Mouse (Mus musculus) megakaryocyte, embryonic 14.5 days (primary cell): ENCODE results near the gene Vsx1. TPM values are rescaled to one million over a fixed set of nuclear protein-coding genes. Genes with fewer than 3 reads are reported as not detected.

Experiments
- H3K27me3 ChIP-seq: replicated peaks from 2 replicates; pipeline ENCODE3; 2012; ENCODE audit warnings: inconsistent platforms
- H3K36me3 ChIP-seq: replicated peaks from 2 replicates; pipeline ENCODE3; 2012; ENCODE audit warnings: low read length, inconsistent platforms, mixed read lengths
- H3K4me1 ChIP-seq: 2 replicates; pipeline ENCODE4 v1.6.1; 2012; ENCODE audit warnings: inconsistent platforms
- H3K4me3 ChIP-seq: replicated peaks from 2 replicates; pipeline ENCODE3; 2012; ENCODE audit warnings: moderate library complexity, mild to moderate bottlenecking, inconsistent platforms
- H3K9me3 ChIP-seq: 2 replicates; pipeline ENCODE4 v1.6.1; 2012; ENCODE audit warnings: inconsistent platforms
- FLI1 ChIP-seq: IDR thresholded peaks from 2 replicates; pipeline ENCODE4 v1.6.1; 2012; ENCODE audit warnings: low read length, inconsistent platforms, mixed read lengths
- GATA1 ChIP-seq: IDR thresholded peaks from 3 replicates; pipeline ENCODE4 v1.6.1; 2012; ENCODE audit warnings: mixed read lengths, low read length, inconsistent platforms, borderline replicate concordance
- polyA plus RNA-seq: library from polyadenylated mRNA; stranded (reverse); fragments of >175 nt; gene quantifications from 2 replicates; pipeline ENCODE4 v1.2.3, GENCODE M21; 2012; ENCODE audit warnings: low replicate concordance; ENCODE audit not compliant: insufficient read depth

The Vsx1 gene
- polyA plus RNA-seq, 1 experiment: not detected

DNA sequence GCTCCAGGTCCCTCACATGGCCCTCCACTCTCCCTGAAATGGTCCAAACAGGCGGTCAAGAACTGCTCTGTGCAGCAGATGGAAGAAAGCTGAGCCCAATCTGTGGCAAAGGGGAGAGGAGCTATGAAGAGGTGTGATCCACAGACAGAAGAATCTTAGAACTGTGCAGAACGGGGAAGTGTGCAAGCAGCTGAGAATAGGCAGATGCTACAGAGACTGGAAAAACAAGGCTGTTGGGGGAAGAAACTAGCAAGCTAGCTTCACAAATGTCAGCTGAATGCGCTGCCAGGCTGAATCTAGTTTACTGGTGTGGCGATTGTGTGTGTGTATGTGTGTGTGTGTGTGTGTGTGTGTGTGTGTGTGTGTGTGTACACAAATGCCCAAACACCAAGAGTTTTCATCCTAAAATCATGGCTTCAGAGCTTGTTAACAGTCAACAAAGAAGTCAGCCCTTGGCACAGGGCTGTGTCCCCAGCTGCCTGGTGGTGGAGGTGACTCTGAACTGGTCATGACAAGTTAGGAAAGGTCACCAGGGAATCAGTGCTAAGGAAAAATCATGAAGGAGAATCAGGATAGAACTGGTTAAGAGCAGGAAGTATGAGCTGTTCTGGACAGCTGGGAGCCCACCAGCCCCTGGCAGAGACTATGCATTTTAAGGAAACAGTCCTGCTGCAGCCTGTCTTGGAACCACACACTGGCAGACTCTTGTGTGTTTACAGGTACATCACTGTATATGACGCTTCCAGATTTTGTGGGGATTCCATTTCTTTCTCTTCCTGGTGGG, 28.3 kb downstream of the Vsx1 start:
- no peak overlapping the region for H3K4me3 ChIP-seq
- peaks cover 4% of the 10 kb centered on the region; the same call in 1 of the 2 replicates for H3K9me3 ChIP-seq
- peaks cover 17% of the 10 kb centered on the region for H3K4me1 ChIP-seq
- peaks cover 18% of the 10 kb centered on the region for H3K27me3 ChIP-seq
- H3K36me3 ChIP-seq: peaks cover 17% of the 10 kb centered on the region
- TF ChIP-seq GATA1: no peak
- TF ChIP-seq FLI1: no peak

DNA sequence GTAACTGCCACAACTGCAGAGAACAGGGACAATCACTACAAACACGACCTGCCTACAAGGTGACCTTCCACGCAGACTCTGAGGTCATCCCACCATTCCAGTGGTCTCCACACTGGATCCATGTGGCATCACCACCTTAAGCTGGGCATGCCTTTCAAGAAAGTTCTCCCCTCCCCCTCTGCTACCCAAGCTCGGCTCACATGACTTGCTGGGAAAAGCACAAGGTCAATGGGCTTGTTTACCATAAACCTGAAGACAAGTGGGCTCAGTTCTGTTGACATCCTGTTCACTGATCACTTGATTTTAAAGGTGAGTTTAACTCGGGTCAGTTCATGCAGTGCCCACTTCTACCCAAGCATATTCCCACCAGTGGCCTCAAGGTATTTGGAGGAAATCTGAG, 29.1 kb downstream of the Vsx1 start:
- Histone ChIP-seq H3K9me3 (peaks cover 7% of the 10 kb centered on the region; the same call in 1 of the 2 replicates), H3K4me3 (no peak overlapping the region), H3K27me3 (peaks cover 16% of the 10 kb centered on the region), H3K4me1 (peaks cover 8% of the 10 kb centered on the region), H3K36me3 (peaks cover 21% of the 10 kb centered on the region)
- TF ChIP-seq FLI1 (no peak), GATA1 (no peak)

DNA sequence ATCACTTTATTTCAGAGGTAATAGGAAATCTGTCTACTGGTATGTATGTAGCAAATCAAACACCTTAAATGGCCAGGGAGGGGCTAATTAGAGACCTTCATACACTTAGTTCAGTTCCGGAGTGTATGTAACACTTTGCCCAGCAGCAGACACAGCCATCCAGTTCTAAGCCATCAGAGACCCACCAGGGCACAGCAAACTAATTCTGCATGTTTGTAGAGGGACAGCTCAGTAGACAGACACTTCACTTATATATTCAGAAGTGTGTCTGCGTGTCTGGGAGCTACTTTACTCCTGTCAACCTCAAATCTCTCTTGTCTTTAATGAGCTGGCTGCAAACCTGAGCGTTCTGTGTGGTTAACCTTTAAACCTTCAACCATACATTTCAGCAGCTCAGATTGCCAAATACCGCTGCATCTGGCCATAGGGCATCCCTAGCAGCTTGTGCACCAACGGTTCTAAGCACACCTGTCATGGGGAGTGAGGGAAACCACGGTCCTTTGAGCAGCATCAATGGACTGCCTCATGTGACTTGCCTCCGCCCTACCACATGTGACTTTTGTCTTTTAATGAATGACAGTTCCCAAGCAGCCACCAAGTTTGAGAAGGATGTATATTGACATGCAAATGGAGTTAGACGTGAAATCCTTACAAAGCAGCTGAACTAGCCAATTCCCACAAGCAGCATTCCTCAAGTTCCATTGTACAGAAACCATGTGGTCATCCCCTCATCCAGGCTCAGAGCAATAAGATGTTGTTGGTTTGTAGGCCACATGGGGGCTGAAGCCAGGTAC, 32.0 kb downstream of the Vsx1 start:
- H3K36me3 ChIP-seq: peaks cover 24% of the 10 kb centered on the region
- TF ChIP-seq GATA1 (no peak), FLI1 (no peak)
- peaks cover 7% of the 10 kb centered on the region; the same call in 1 of the 2 replicates for H3K9me3 ChIP-seq
- H3K4me3 ChIP-seq: no peak overlapping the region
- H3K27me3 ChIP-seq: peaks cover 12% of the 10 kb centered on the region
- peaks cover 4% of the 10 kb centered on the region; the same call in 1 of the 2 replicates for H3K4me1 ChIP-seq

DNA sequence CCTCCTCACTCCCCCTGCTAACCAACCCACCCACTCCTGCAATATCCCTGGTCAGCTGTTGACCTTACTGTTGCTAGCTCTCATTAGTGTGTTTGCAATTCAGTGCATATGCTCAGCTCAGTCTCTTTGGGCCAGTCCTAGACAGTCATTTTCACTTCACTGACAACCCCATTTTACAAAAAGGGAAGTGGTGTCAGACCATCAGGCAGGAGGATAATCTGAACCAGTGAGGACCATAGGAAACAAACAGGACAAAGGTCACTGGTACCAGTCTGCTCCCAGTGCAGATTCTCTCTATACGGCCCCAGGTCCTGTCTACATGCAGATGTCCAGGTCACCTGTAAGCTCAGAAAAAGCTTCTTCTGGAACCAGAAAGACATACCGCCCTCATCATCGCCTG, 33.0 kb downstream of the Vsx1 start:
- Histone ChIP-seq H3K4me3 (no peak overlapping the region), H3K9me3 (peaks cover 7% of the 10 kb centered on the region; the same call in 1 of the 2 replicates), H3K27me3 (peaks cover 10% of the 10 kb centered on the region), H3K36me3 (peaks cover 24% of the 10 kb centered on the region), H3K4me1 (peaks cover 6% of the 10 kb centered on the region)
- TF ChIP-seq FLI1: no peak
- TF ChIP-seq GATA1: no peak

DNA sequence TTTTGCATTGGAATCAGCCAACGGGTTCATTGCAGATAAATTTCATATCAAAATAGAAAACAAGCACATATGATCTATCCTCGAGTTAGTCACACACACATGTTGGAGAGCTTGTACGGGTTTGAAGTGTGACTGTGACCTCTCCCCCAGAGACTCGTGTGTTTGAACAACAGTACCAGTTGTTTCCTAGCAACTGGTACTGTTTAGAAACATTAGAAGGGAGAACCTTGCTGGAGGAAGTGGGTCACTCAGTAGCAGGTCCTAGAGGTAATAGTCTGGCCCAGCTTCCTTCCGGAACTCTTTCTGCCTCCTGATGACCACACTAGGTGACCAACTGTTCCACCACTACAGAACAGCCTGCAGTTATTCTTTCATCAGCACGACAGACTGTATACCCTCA, 33.9 kb downstream of the Vsx1 start:
- Histone ChIP-seq H3K4me1 (peaks cover 10% of the 10 kb centered on the region), H3K27me3 (peaks cover 8% of the 10 kb centered on the region), H3K9me3 (peaks cover 7% of the 10 kb centered on the region; the same call in 1 of the 2 replicates), H3K4me3 (no peak overlapping the region), H3K36me3 (peaks cover 24% of the 10 kb centered on the region)
- TF ChIP-seq FLI1 (no peak), GATA1 (no peak)

DNA sequence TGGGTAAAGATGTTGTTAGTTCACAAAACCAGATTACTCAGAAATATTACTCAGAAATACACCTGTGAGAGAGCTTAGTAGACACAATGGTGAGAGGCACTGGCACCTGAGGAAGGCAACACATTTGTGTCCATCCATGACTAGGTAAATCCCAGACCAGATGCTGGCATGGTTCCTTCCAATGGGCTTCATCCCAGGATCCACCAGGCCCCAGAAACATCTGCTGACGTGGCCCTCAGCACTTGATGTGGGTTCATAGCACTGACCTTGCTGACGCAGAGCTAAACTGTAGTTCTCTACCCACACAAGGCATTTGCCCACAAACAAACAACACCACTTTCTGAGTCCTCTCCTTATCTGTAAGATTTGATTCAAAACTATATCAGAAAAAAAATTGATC, 34.3 kb downstream of the Vsx1 start:
- Histone ChIP-seq H3K27me3 (peaks cover 6% of the 10 kb centered on the region), H3K4me3 (no peak overlapping the region), H3K36me3 (peaks cover 24% of the 10 kb centered on the region), H3K9me3 (peaks cover 7% of the 10 kb centered on the region; the same call in 1 of the 2 replicates), H3K4me1 (peaks cover 10% of the 10 kb centered on the region)
- TF ChIP-seq GATA1 (no peak), FLI1 (no peak)

DNA sequence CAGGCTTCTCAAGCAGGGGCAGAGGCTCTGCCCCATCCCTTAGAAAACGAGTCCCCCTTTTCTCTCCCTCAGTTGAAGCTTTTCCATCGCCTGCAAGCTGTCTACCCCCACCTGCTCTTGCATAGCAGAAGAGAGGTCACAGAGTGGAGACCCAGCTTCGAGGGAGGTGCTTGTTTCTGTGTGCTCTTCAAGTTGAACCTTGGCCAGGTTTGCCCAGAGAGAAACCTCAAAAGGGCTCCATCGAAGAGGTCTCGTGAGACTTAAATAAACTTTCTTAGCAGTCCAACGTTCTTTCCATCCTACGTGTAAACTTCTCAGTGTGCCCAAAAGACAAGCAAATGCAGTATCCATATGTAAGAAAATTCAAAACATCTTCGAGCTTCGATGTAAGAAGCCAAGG, 37.8 kb downstream of the Vsx1 start:
- peaks cover 6% of the 10 kb centered on the region for H3K36me3 ChIP-seq
- H3K4me3 ChIP-seq: no peak overlapping the region
- TF ChIP-seq GATA1: no peak
- no peak for TF ChIP-seq FLI1
- H3K27me3 ChIP-seq: peaks cover 14% of the 10 kb centered on the region
- H3K4me1 ChIP-seq: peaks cover 15% of the 10 kb centered on the region
- H3K9me3 ChIP-seq: 0 out of 2 replicates have a peak, but pooled peaks cover 3% of the 10 kb centered on the region

DNA sequence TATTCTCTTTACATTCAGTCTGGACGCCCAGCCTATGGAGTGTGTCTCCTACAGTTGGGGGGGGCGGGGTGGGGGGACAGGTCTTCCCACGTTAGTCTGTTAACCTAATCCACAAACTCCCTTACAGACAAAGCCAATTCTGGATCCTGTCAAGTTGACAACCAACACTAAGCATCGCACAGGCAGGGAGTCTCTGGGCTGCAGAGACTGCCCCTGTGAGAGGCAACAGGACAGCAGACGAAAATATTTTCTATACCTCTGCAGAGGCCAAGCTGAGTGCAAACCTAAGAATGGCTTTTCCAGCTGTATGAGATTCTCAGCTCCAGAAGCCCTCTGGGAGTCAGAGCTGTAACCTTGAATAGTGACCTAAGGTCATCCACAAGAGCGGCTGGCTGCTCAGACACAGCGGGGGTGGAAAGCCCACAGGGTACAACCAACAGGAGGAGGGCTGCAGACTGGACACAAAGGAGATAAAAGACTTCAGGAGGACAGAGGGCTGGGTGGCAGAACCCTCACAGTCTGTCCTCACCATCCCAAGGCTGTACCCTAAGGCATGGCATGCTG, 38.6 kb downstream of the Vsx1 start:
- H3K4me3 ChIP-seq: no peak overlapping the region
- peaks cover 14% of the 10 kb centered on the region for H3K27me3 ChIP-seq
- H3K9me3 ChIP-seq: 0 out of 2 replicates have a peak, but pooled peaks cover 3% of the 10 kb centered on the region
- H3K4me1 ChIP-seq: peaks cover 11% of the 10 kb centered on the region
- peaks cover 6% of the 10 kb centered on the region for H3K36me3 ChIP-seq
- TF ChIP-seq GATA1: no peak
- TF ChIP-seq FLI1: no peak

DNA sequence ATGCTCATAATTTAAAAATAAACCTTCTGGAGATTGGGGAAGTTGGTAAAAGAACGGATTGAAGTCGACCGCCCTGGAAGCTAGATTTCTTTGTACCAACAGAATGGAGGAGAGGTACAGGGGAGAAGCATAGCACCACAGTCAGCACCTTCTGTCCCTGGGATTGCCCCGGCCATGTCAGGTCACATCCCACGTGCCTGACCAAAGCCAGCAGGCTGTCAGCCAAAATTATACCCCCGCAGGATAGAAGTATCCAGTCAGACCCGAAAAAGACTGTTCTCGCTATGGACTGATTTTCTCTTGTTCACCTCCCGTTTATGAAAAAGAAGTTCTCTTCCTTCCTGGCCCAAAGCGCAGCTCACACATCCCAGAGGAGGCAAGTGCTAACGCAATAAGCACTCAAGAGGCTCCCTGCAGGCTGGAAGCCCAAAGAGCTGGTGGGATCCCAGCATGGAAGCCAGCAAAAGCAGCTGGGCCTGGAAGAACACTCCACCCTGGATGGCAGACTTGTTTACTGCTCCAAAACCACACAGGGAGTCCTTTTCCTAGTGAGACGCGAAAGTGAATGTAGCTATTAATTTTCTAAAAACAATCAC, 40.8 kb downstream of the Vsx1 start:
- H3K36me3 ChIP-seq: no peaks in the 10 kb centered on the region
- no peak for TF ChIP-seq GATA1
- TF ChIP-seq FLI1: no peak
- no peaks in the 10 kb centered on the region for H3K9me3 ChIP-seq
- peaks cover 11% of the 10 kb centered on the region for H3K4me1 ChIP-seq
- H3K27me3 ChIP-seq: peaks cover 18% of the 10 kb centered on the region
- H3K4me3 ChIP-seq: no peak overlapping the region
